Mouse (Mus musculus): ENCODE results near the gene Selenoh.

GRCm38 (mm10) chr2:84655864-84656263 lies 14.7 kb downstream of the Selenoh start:
- TF ChIP-seq CTCF (IDR thresholded peaks at IDR 0.05) (no peak), EP300 (IDR thresholded peaks at IDR 0.05) (no peak)
